14 mouse cellular contexts compared by ENCODE assay signal in genomic region chr1:11873573-11873972, GRCm38 (mm10).
DNase-seq lines count a peak whose midpoint lies in the region; ATAC-seq and TF ChIP-seq lines count a peak whose summit lies in the region.
"Had no signal": no experiment of that assay in that cellular context is flagged by ENCODE, and none has a peak within 500 bp of the region (broad histone marks: within the 10 kb centered on the region; RNA-seq: fewer than 3 reads in every experiment).

No protein-coding gene starts in this region.

- 83% methylated on average over 1 of the region's 1 CpGs for WGBS in intestine, postnatal 0 days
- 79% methylated on average over 1 of the region's 1 CpGs for WGBS in intestine, embryonic 16.5 days
- WGBS in lung, adult 2 months: 66% methylated on average over 1 of the region's 1 CpGs
- WGBS in embryonic facial prominence, embryonic 10.5 days: 68% methylated on average over 1 of the region's 1 CpGs

- TF ChIP-seq POLR2A in lung, adult 2 months (IDR thresholded peaks at IDR 0.05; ENCODE audit: borderline replicate concordance, extremely low read depth, low read depth, low read length): no peak

- peak; percentile 22; the same call in 1 of the 2 replicates for TF ChIP-seq CTCF in intestine, postnatal 0 days (IDR thresholded peaks at IDR 0.05; ENCODE audit: low read depth)
- TF ChIP-seq CTCF in lung, adult 2 months (IDR thresholded peaks at IDR 0.05; ENCODE audit: insufficient read depth, low read length): no peak

- DNase-seq in cerebellum, postnatal 10 days: peak; percentile 4 to 7
- peak; percentile 5 for DNase-seq in lung, postnatal 36 days
- no peak for DNase-seq in lung, adult 2 months
- peak; percentile 12 for DNase-seq in embryonic facial prominence, embryonic 10.5 days (ENCODE audit: low spot score)
- DNase-seq in thymus, postnatal 25 days: no peak
- DNase-seq: cerebellum, postnatal 14 days; layer of hippocampus, adult 9-11 months had no signal

- ATAC-seq in cerebellum, adult (ENCODE audit: insufficient number of reproducible peaks, low FRiP score, low TSS enrichment): no peak
- no peak for ATAC-seq in intestine, postnatal 0 days
- no peak for ATAC-seq in intestine, embryonic 16.5 days

- no peak overlapping the region for H3K4me2 ChIP-seq in intestine, postnatal 0 days (replicated peaks; ENCODE audit: low read depth)
- no peak overlapping the region for H3K4me2 ChIP-seq in intestine, embryonic 16.5 days (ENCODE audit: low read depth, low read length)
- H3K4me2 ChIP-seq: forebrain, embryonic 12.5 days; kidney, embryonic 15.5 days; lung, embryonic 15.5 days; midbrain, embryonic 11.5 days had no signal

- no peak overlapping the region for H3K4me3 ChIP-seq in intestine, postnatal 0 days (ENCODE audit: low read depth, low read length)
- H3K4me3 ChIP-seq in intestine, embryonic 16.5 days (ENCODE audit: low read length): no peak overlapping the region
- no peak overlapping the region for H3K4me3 ChIP-seq in lung, adult 2 months (replicated peaks; ENCODE audit: extremely low read depth, low read depth, low read length)
- H3K4me3 ChIP-seq in embryonic facial prominence, embryonic 10.5 days: no peak overlapping the region
- H3K4me3 ChIP-seq: forebrain, embryonic 12.5 days; kidney, embryonic 15.5 days; lung, embryonic 15.5 days had no signal

- H3K9ac ChIP-seq in intestine, postnatal 0 days (ENCODE audit: low read depth, low read length): no peak overlapping the region
- no peak overlapping the region for H3K9ac ChIP-seq in intestine, embryonic 16.5 days (ENCODE audit: low read depth, low read length)
- H3K9ac ChIP-seq: forebrain, embryonic 12.5 days; kidney, embryonic 15.5 days; lung, embryonic 15.5 days had no signal

- H3K27ac ChIP-seq in intestine, postnatal 0 days (ENCODE audit: low read depth, low read length): no peak overlapping the region
- no peak overlapping the region for H3K27ac ChIP-seq in intestine, embryonic 16.5 days (ENCODE audit: low read length)
- H3K27ac ChIP-seq in embryonic facial prominence, embryonic 10.5 days (replicated peaks): no peak overlapping the region
- H3K27ac ChIP-seq: forebrain, embryonic 12.5 days; kidney, embryonic 15.5 days; lung, embryonic 15.5 days had no signal

- no peaks in the 10 kb centered on the region for H3K27me3 ChIP-seq in intestine, postnatal 0 days (replicated peaks; ENCODE audit: control insufficient read depth, insufficient read depth, low read length)
- H3K27me3 ChIP-seq in intestine, embryonic 16.5 days (replicated peaks; ENCODE audit: control insufficient read depth, insufficient read depth, low read length): no peaks in the 10 kb centered on the region
- no peaks in the 10 kb centered on the region for H3K27me3 ChIP-seq in embryonic facial prominence, embryonic 10.5 days (replicated peaks; ENCODE audit: low read depth, poor library complexity, severe bottlenecking)
- H3K27me3 ChIP-seq: forebrain, embryonic 12.5 days; kidney, embryonic 15.5 days; lung, embryonic 15.5 days had no signal

- H3K4me1 ChIP-seq in intestine, postnatal 0 days (replicated peaks; ENCODE audit: control insufficient read depth, insufficient read depth, low read length): no peaks in the 10 kb centered on the region
- H3K4me1 ChIP-seq in intestine, embryonic 16.5 days (ENCODE audit: control insufficient read depth, insufficient read depth, low read length): no peaks in the 10 kb centered on the region
- H3K4me1 ChIP-seq in lung, adult 2 months (ENCODE audit: control insufficient read depth, insufficient read depth, low read length): no peaks in the 10 kb centered on the region
- H3K4me1 ChIP-seq in embryonic facial prominence, embryonic 10.5 days: no peaks in the 10 kb centered on the region
- H3K4me1 ChIP-seq: forebrain, embryonic 12.5 days; kidney, embryonic 15.5 days; lung, embryonic 15.5 days had no signal

- H3K9me3 ChIP-seq in intestine, postnatal 0 days (ENCODE audit: control insufficient read depth): no peaks in the 10 kb centered on the region
- no peaks in the 10 kb centered on the region for H3K9me3 ChIP-seq in intestine, embryonic 16.5 days (ENCODE audit: control insufficient read depth, low read length)
- H3K9me3 ChIP-seq in embryonic facial prominence, embryonic 10.5 days: no peaks in the 10 kb centered on the region
- H3K9me3 ChIP-seq: forebrain, embryonic 12.5 days; kidney, embryonic 15.5 days; lung, embryonic 15.5 days had no signal

- no peaks in the 10 kb centered on the region for H3K36me3 ChIP-seq in intestine, postnatal 0 days (ENCODE audit: control insufficient read depth, insufficient read depth)
- H3K36me3 ChIP-seq in intestine, embryonic 16.5 days (ENCODE audit: control insufficient read depth, insufficient read depth, low read length): no peaks in the 10 kb centered on the region
- no peaks in the 10 kb centered on the region for H3K36me3 ChIP-seq in embryonic facial prominence, embryonic 10.5 days (replicated peaks)
- H3K36me3 ChIP-seq: forebrain, embryonic 12.5 days; kidney, embryonic 15.5 days; lung, embryonic 15.5 days had no signal

Comparison
In these comparisons a context has a peak if more than half of its experiments do, and no peak if none do; other contexts are left out.
1. DNase-seq: peak in cerebellum, postnatal 10 days (2 of 2), lung, postnatal 36 days (single experiment) and embryonic facial prominence, embryonic 10.5 days (single experiment); none in lung, adult 2 months (single experiment) and thymus, postnatal 25 days (single experiment).